Mouse (Mus musculus): ENCODE data around the gene Zfp398. TPM values are rescaled to one million over a fixed set of nuclear protein-coding genes. Genes with fewer than 3 reads are reported as not detected.

The Zfp398 gene
- total RNA-seq, 2 experiments from 2014 or later = 4.3 to 4.7 TPM

Small RNAs within 50 kb of the gene (microRNA-seq; reads per million reads assigned to microRNA genes)
- gene Mir704 = 0 reads per million in 2 experiments

Other genes starting within 250 kb of the Zfp398 start
- gene Ezh2, start 240.3 kb upstream of the Zfp398 start, total RNA-seq (2021) = 10 to 100 TPM; 11.5 to 12.2 TPM
- 10 to 100 TPM; 22.3 to 32.2 TPM for gene Pdia4, start 22.2 kb upstream of the Zfp398 start, total RNA-seq (2021)
- gene Zfp786, start 4.8 kb upstream of the Zfp398 start, total RNA-seq (2021) = under 1 TPM; 0.27 to 0.55 TPM
- gene Zfp282, start 41.5 kb downstream of the Zfp398 start, total RNA-seq (2021) = 1 to 10 TPM; 7.4 to 7.5 TPM
- 1 to 10 TPM; 7.8 to 8.8 TPM for gene Zfp212, start 84.8 kb downstream of the Zfp398 start, total RNA-seq (2021)
- gene Zfp956, start 117.7 kb downstream of the Zfp398 start, total RNA-seq (2021) = 1 to 10 TPM; 3.8 to 4.0 TPM
- gene Zfp777, start 213.2 kb downstream of the Zfp398 start, total RNA-seq (2021) = 10 to 100 TPM; 14.3 to 14.5 TPM